Mouse (Mus musculus) brain, embryonic 14.5 days (tissue): ENCODE measurements at regions not wholly inside any gene's neighbourhood (a gene's known extent, or its start where the extent isn't known, plus 50 kb on each side); places are given as distances from the start of the nearest gene placed in this dataset.
"Not testable (repeated sequence)": the region's sequence is repeated elsewhere in the genome, so short reads cannot be mapped to it uniquely, and the experiment has no call there.

ENCODE experiments used
- DNase-seq: peaks from one replicate; pipeline ENCODE4 v3.0.0-alpha.2; 2011; ENCODE audit warnings: low read depth
- CTCF ChIP-seq: fragments of 200-500 bp; IDR thresholded peaks from 2 replicates; pipeline ENCODE4 v1.5.1; 2012; ENCODE audit warnings: inconsistent platforms, mild to moderate bottlenecking, moderate library complexity, borderline replicate concordance; ENCODE audit not compliant: insufficient read depth, insufficient read length; ENCODE audit errors: extremely low read depth
- POLR2A ChIP-seq: fragments of 200-500 bp; IDR thresholded peaks from 2 replicates; pipeline ENCODE4 v1.6.1; 2012; ENCODE audit warnings: mild to moderate bottlenecking, inconsistent platforms, borderline replicate concordance; ENCODE audit not compliant: poor library complexity, insufficient read depth, insufficient read length, severe bottlenecking; ENCODE audit errors: extremely low read depth

DNA sequence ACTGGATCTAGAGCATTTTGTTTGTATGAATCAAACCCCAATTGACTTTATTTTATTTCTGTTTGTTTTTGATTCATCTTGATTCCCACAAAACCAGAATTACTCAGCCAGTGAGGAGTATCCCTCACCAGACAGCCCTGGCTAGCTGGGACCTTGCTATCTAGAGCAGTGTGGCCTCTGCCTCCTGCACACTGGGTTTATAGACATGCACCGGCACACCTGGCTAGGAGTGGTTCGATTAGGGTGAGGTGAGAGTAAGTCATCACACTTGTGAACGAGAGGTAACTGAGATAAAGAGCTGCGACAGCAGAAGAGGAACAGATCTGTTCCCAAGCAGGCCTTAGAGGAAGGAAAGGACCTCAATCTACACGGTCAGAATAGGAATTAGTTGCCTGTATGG is 125.2 kb upstream of the Cdk6 start:
- DNase-seq: no peak
- no peak for TF ChIP-seq POLR2A
- no peak for TF ChIP-seq CTCF

GRCm38 (mm10) chr5:3219230-3219629 is 122.1 kb upstream of the Cdk6 start:
- TF ChIP-seq POLR2A (no peak), CTCF (no peak)
- DNase-seq: no peak

GRCm38 (mm10) chr5:3219770-3220169 is 121.5 kb upstream of the Cdk6 start:
- TF ChIP-seq CTCF (no peak), POLR2A (no peak)
- no peak for DNase-seq

DNA sequence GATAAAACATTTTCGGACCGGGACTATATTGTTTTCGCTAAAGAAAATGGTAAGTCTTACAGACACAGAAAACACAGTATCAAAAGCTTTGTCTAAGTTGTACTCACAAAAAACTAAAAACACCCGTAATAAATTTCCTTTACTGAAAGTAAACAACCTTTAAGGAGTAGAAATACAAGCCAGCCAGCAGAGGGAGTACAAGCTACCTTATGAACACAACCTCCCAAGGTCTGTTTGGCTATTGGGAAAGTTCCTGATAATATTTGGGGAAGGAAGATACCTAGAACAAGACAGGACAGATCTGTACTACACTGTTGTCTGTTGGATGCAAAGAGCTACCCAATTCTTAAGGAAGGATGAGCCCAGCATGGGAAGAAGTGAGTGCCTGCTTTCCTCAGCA is 117.5 kb upstream of the Cdk6 start:
- DNase-seq: peak; percentile 53

DNA sequence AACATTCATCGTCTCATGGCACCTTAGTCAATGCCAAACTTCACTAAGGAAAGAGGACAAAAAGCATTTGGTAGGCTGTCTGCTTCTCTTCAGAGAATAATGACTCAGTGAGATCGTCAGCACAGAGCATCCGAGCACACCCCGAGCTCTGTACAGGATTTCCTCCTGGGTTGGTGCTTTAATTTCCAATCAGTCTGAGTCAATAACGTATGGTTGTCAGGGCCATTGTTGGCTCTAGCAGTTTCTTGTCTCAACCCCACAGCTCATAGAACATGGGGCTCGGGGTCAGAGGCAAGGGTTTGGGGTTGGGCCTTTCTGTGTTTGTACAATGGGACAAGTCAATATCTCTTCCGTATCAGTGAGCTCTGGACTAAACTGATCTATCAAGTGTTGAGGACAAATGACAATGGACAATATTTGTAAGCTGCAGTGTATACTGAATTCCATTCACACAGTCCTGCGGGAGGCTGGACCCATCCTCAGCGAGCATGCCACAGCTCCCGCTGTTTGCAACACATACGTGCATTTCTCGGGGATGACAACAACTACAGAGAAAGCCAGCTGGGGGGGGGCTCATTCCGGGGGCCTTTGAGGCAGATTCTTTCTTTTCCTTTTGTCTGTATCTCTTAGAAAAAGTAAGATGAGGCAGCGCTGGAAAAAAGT is 116.8 kb upstream of the Cdk6 start:
- not testable (repeated sequence) for DNase-seq

GRCm38 (mm10) chr5:3225358-3225757 is 115.9 kb upstream of the Cdk6 start:
- DNase-seq: not testable (repeated sequence)

DNA sequence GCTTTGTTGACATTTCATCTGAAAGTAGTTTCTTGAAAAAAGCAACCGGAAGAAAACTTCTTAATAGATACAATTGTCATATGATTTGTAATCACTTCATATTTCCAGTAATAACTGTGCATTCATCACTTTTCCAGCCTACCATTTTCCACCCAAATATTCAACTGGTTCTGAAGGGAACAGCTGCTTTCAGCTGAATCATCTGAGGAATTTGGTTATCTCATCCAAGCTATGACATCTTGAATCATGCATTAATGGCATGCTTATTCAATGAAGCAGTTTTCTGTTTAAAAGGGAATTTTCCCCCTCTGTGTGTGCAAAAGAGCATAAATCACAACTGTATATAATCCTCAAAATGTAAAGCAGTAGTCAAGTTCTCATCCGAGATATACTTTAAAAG is 97.2 kb upstream of the Cdk6 start:
- not testable (repeated sequence) for DNase-seq

DNA sequence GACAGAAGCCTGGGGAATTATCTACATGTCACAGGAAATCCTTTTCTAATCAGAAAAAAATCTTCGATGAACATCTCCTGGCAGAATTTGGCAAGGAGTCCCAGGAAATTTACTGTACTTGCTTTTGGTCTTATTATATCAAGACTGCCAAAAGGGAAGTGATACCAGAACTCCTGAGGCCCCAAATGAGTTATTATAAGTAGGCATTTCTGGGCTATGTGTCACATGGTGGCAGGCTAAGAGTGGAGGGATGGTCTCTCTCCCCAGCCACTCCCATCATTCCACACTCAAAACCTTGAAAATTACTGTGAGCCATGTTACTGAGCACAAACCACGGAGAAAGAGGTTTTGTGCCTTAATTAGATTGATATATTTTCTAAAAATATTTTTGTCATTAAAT is 94.0 kb upstream of the Cdk6 start:
- no peak for DNase-seq
- TF ChIP-seq POLR2A (no peak), CTCF (no peak)

GRCm38 (mm10) chr5:3250273-3250672 is 91.0 kb upstream of the Cdk6 start:
- TF ChIP-seq POLR2A (no peak), CTCF (no peak)
- no peak for DNase-seq

DNA sequence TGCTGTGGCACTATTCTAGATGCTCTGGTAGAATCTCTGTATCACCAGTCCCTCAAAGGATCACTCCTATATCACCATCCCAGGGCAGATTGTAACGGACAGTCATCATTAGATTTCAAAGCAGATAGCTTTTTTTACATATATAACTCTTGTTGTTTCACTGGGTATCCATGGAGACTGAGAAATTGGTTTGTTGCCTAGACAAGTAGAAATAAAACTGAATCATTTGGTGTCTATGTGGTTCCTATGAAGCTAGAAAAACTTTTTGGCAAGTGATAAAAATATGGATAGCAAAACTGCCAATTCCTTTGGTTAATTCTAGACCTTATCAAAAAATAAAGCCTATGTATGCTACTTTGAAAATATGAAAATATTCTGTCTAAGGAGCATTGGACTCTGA is 81.0 kb upstream of the Cdk6 start:
- TF ChIP-seq CTCF (no peak), POLR2A (no peak)
- peak; percentile 6 for DNase-seq

DNA sequence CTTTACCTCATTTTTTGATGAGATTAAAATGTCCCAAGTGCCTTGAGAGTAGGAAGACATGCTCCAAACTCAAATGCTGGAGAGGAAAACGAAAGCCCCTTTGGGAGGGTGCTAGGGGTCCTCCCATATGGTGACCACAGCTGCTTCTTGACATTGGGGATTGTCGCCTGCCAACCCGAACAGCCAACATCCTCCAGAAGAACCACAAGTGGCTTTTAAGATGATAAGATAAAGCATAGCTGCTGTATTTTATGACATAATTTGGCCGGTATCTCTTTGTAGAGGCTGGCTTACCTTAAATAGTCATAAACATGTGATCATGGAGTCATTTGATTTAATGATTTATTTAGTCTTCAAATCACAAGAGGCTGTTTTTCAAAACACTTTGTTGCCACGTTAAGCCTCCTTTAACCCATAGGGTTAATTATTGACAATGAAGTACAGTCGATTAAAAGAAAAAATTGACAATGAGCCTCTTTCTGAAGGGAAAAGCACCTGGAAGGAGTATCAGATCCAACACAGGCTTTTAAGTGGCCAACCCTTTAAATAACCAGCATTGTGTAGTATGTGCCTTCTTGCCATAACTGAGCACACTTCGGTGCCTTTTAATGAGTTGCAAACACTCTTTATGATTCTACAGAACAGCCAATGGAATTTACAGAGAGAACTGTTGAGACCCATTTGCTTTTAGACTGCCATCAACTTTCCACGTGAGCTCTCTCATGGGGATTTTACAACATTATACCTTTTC is 76.1 kb upstream of the Cdk6 start:
- not testable (repeated sequence) for DNase-seq

DNA sequence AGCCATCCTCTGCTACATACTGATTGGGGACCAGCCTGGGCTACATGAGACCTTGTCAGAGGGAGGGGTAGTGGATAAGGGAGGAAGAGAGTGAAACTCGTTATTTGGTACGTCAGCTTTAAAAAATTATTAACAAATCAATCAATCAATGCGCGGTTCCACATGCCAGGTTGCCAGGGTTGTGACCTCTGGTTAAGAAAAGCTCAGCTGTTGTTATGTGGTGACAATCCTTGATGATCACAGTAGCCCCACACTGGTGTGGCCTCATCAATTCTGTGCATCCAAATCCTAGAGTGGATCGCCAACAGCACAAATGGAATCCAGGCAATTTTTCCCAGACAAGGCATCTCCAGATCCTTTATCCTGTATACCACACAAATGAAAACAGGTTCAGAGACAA is 74.3 kb upstream of the Cdk6 start:
- TF ChIP-seq CTCF (no peak), POLR2A (no peak)
- DNase-seq: no peak

DNA sequence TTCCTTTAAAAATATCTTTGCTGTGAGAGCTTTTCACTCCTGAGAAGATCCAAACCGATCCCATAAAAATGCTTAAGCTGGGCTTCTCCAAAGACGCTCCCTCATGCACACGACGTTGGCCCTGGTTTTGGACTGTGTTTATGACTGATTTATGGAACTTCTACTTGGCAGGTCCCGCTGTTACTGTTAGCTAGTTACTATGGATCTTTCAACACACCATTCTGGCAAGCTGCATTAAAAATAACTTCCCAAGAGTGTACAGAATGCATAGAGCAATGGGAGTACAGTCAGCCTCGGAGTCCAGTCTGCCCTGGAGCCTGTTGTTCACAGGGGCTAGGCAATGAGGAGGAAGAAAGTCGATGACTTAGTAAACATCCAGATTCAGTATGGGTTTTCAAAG is 71.5 kb upstream of the Cdk6 start:
- TF ChIP-seq POLR2A: no peak
- TF ChIP-seq CTCF: no peak
- no peak for DNase-seq

DNA sequence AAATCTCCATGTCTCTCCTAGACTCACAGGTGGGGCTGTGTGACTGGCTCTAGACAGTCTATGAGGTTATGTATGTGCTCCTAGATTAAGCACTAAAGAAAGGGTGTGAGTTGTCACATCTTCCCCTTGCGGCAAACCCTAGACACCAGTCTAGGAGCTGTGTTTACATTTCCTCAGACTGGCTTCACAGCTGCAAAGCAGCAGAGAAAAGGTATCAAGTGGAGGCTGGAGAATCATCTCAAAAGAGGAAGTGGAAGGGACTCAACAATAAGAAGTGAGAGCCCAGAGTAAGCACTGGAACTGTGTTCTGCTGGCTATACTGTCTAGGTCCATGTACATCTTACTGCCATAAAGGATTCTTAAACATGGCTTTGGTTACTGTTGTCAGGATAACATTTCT is 68.1 kb upstream of the Cdk6 start:
- DNase-seq: not testable (repeated sequence)

- DNase-seq: not testable (repeated sequence)
These were observed 64.0 kb upstream of the Cdk6 start for GRCm38 (mm10) chr5:3277241-3277640.

DNA sequence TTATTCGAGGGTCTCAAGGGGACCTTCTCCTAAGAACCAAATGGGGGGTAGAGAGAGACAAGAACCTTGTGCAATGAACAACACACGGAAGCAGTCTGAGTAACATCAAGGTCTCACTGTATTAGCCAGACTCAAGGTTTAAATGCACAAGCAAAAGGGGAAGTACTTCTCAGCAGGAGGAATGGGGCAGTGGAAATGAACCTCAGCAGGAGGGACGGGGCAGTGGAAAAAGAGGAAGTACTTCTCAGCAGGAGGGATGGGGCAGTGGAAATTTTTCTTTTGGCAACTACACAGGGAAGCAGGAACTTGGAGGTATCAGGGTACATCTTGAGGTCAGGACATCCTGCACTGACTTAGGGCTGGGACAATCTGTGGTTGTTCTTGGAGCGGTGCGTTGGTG is 62.3 kb upstream of the Cdk6 start:
- not testable (repeated sequence) for DNase-seq

GRCm38 (mm10) chr5:3281911-3282506 is 59.3 kb upstream of the Cdk6 start:
- DNase-seq: not testable (repeated sequence)
